Mouse (Mus musculus) liver, embryonic 11.5 days (tissue): ENCODE data around the gene Cerk. TPM values are rescaled to one million over a fixed set of nuclear protein-coding genes. Genes with fewer than 3 reads are reported as not detected.

Source experiments
- ATAC-seq: fragments of 200-750 bp; cut with Nextera tagmentation; replicated peaks from 2 replicates; pipeline ENCODE4 v1.8.0; 2017; ENCODE audit warnings: moderate number of reproducible peaks, mild to moderate bottlenecking, moderate TSS enrichment, moderate library complexity; ENCODE audit not compliant: low FRiP score
- DNase-seq: peaks from one replicate; pipeline ENCODE4 v3.0.0-alpha.2; 2017; ENCODE audit warnings: low spot score
- H3K27ac ChIP-seq: fragments of 300-500 bp; sonication (generic); 2 replicates; pipeline ENCODE4 v1.5.1; 2014; ENCODE audit warnings: mild to moderate bottlenecking, low read depth, low read length, control low read depth
- H3K27me3 ChIP-seq: fragments of 300-500 bp; sonication (generic); replicated peaks from 2 replicates; pipeline ENCODE4 v1.6.1; 2014; ENCODE audit warnings: low read length, mixed read lengths; ENCODE audit not compliant: control insufficient read depth, insufficient read depth
- H3K36me3 ChIP-seq: fragments of 300-500 bp; sonication (generic); 2 replicates; pipeline ENCODE4 v1.6.1; 2014; ENCODE audit warnings: mild to moderate bottlenecking, low read length, moderate library complexity, mixed read lengths; ENCODE audit not compliant: control insufficient read depth, insufficient read depth
- H3K4me1 ChIP-seq: fragments of 300-500 bp; sonication (generic); replicated peaks from 2 replicates; pipeline ENCODE4 v1.6.1; 2014; ENCODE audit warnings: low read length, mixed read lengths; ENCODE audit not compliant: control insufficient read depth, insufficient read depth
- H3K4me2 ChIP-seq: fragments of 300-500 bp; sonication (generic); 2 replicates; pipeline ENCODE4 v1.6.1; 2014; ENCODE audit warnings: mild to moderate bottlenecking, control low read depth, moderate library complexity
- H3K4me3 ChIP-seq: fragments of 300-500 bp; sonication (generic); 2 replicates; pipeline ENCODE4 v1.5.1; 2014; ENCODE audit warnings: low read depth, low read length, control low read depth
- H3K9ac ChIP-seq: fragments of 300-500 bp; sonication (generic); 2 replicates; pipeline ENCODE4 v1.6.1; 2014; ENCODE audit warnings: low read depth, low read length, control low read depth
- H3K9me3 ChIP-seq: fragments of 300-500 bp; sonication (generic); 2 replicates; pipeline ENCODE4 v1.6.1; 2016; ENCODE audit warnings: low read length, inconsistent platforms, mixed read lengths; ENCODE audit not compliant: control insufficient read depth
- WGBS: fragments of 180-500 bp; shearing (Covaris S2); extraction: QIAGEN DNeasy Blood & Tissue Kit; methylation state at CpG from one replicate; pipeline ENCODE4 v1.1.7; 2014; 5-methylcytosine and 5-hydroxymethylcytosine counted together
- polyA plus RNA-seq: library from polyadenylated mRNA; unstranded; fragments of >200 nt; fragmentation: Nextera tagmentation; extraction: Ambion mirVana; gene quantifications from 2 replicates; pipeline ENCODE4 v1.2.1, GENCODE M21; 2014

Gene Cerk
- polyA plus RNA-seq, 1 experiment from 2014 or later: 8.5 TPM

GRCm38 (mm10) chr15:86153481-86153960 lies 32.4 kb downstream of the Cerk start:
- DNase-seq (no peak), ATAC-seq (no peak)
- no peak overlapping the region for H3K4me2 ChIP-seq
- peaks cover 12% of the 10 kb centered on the region; the same call in 1 of the 2 replicates for H3K36me3 ChIP-seq
- no peaks in the 10 kb centered on the region for H3K9me3 ChIP-seq
- no peaks in the 10 kb centered on the region for H3K27me3 ChIP-seq
- H3K4me1 ChIP-seq: no peaks in the 10 kb centered on the region
- H3K9ac ChIP-seq: no peak overlapping the region
- 84% methylated on average over 12 of the region's 12 CpGs for WGBS
- H3K27ac ChIP-seq: no peak overlapping the region
- H3K4me3 ChIP-seq: no peak overlapping the region

DNA sequence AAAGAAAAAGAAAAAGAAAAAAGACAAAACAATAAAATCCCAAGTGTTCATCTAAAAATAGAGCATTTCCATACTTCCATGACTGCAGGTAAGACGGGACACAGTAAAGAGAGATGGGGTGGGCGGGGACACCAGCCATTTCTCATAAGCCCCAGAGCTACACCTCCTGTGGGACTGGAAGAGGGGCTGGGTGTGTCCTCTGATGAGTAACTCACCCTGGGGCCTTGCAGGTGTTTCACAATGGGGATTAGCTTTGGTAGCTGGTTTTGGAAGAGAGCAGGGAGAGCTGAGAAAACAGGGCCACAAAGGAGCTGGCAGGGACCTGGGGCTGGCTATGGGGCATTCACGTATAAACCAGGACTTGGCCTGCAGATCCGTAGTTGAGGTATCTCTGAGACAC lies 35.3 kb downstream of the Cerk start:
- H3K36me3 ChIP-seq: peaks cover 12% of the 10 kb centered on the region; the same call in 1 of the 2 replicates
- no peak overlapping the region for H3K9ac ChIP-seq
- H3K27ac ChIP-seq: no peak overlapping the region
- H3K4me2 ChIP-seq: no peak overlapping the region
- no peaks in the 10 kb centered on the region for H3K27me3 ChIP-seq
- DNase-seq: no peak
- 72% methylated on average over 4 of the region's 4 CpGs for WGBS
- H3K9me3 ChIP-seq: no peaks in the 10 kb centered on the region
- H3K4me3 ChIP-seq: no peak overlapping the region
- no peak for ATAC-seq
- H3K4me1 ChIP-seq: no peaks in the 10 kb centered on the region

- Histone ChIP-seq H3K4me1 (no peaks in the 10 kb centered on the region), H3K9me3 (no peaks in the 10 kb centered on the region), H3K27ac (no peak overlapping the region), H3K4me3 (no peak overlapping the region), H3K4me2 (no peak overlapping the region), H3K36me3 (0 out of 2 replicates have a peak, but pooled peaks cover 3% of the 10 kb centered on the region), H3K9ac (no peak overlapping the region), H3K27me3 (no peaks in the 10 kb centered on the region)
- ATAC-seq (no peak), DNase-seq (no peak)
- 84% methylated on average over 8 of the region's 8 CpGs for WGBS
Measured at GRCm38 (mm10) chr15:86146922-86147321, 39.0 kb downstream of the Cerk start.

DNA sequence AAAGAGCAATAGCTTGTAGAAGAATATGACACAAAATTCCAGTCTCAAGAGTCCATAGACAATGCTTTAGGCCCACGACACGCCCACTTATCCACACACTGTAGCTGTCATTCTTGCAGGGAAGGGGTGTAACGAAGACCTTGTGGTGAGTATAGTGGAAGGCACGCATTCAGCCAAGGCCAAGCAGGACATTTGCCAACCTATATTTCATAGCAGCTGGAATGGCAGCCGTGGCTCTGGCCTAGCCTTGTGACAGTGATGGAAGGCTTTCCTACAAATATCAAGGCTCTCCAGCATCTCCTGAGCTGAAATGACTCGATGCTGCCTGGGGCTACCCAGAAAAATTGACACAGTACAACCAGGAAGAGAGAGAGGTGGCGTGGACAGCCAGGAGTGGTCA lies 40.9 kb downstream of the Cerk start:
- no peaks in the 10 kb centered on the region for H3K27me3 ChIP-seq
- no peak overlapping the region for H3K9ac ChIP-seq
- H3K36me3 ChIP-seq: peaks cover 8% of the 10 kb centered on the region; the same call in 1 of the 2 replicates
- DNase-seq: no peak
- no peak for ATAC-seq
- H3K4me2 ChIP-seq: no peak overlapping the region
- H3K4me3 ChIP-seq: no peak overlapping the region
- WGBS: 79% methylated on average over 7 of the region's 7 CpGs
- no peak overlapping the region for H3K27ac ChIP-seq
- no peaks in the 10 kb centered on the region for H3K9me3 ChIP-seq
- H3K4me1 ChIP-seq: no peaks in the 10 kb centered on the region

- Histone ChIP-seq H3K27ac (no peak overlapping the region), H3K4me2 (no peak overlapping the region), H3K36me3 (peaks cover 8% of the 10 kb centered on the region; the same call in 1 of the 2 replicates), H3K9me3 (no peaks in the 10 kb centered on the region), H3K27me3 (no peaks in the 10 kb centered on the region), H3K4me3 (no peak overlapping the region), H3K4me1 (no peaks in the 10 kb centered on the region), H3K9ac (no peak overlapping the region)
- 74% methylated on average over 7 of the region's 7 CpGs for WGBS
- no peak for DNase-seq
- ATAC-seq: no peak
Measured at GRCm38 (mm10) chr15:86144577-86144976, 41.4 kb downstream of the Cerk start.

DNA sequence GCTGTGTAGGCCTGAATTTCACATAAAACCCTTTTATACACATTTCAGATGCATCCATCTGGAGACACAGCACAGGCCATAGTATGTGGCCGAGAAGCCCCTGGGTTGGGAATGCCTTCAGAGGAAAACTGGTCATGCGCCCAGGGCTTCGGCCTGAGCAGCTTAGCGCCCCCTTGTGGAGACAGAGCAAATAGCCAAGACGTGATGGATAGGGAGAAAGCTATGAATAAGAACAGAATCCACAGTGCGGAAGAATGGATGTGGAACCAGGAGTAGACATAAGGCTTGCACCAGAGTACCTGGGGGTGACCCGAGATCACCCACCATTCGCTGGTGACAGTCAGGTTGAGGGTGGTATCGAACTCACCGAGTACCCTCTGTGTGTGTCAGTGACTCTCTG lies 45.6 kb downstream of the Cerk start:
- Histone ChIP-seq H3K27ac (no peak overlapping the region), H3K4me1 (no peaks in the 10 kb centered on the region), H3K9me3 (no peaks in the 10 kb centered on the region), H3K4me3 (no peak overlapping the region), H3K4me2 (no peak overlapping the region), H3K9ac (no peak overlapping the region), H3K27me3 (no peaks in the 10 kb centered on the region), H3K36me3 (peaks cover 10% of the 10 kb centered on the region)
- ATAC-seq: no peak
- DNase-seq: no peak
- 35% methylated on average over 10 of the region's 10 CpGs for WGBS

GRCm38 (mm10) chr15:86137638-86138037 lies 48.3 kb downstream of the Cerk start:
- Histone ChIP-seq H3K4me1 (no peaks in the 10 kb centered on the region), H3K9me3 (no peaks in the 10 kb centered on the region), H3K27me3 (no peaks in the 10 kb centered on the region), H3K4me2 (no peak overlapping the region), H3K9ac (no peak overlapping the region), H3K27ac (no peak overlapping the region), H3K36me3 (peaks cover 10% of the 10 kb centered on the region), H3K4me3 (no peak overlapping the region)
- DNase-seq (no peak), ATAC-seq (0 out of 2 replicates have a peak, but pooled peaks have one; percentile 13)
- 43% methylated on average over 4 of the region's 4 CpGs for WGBS

DNA sequence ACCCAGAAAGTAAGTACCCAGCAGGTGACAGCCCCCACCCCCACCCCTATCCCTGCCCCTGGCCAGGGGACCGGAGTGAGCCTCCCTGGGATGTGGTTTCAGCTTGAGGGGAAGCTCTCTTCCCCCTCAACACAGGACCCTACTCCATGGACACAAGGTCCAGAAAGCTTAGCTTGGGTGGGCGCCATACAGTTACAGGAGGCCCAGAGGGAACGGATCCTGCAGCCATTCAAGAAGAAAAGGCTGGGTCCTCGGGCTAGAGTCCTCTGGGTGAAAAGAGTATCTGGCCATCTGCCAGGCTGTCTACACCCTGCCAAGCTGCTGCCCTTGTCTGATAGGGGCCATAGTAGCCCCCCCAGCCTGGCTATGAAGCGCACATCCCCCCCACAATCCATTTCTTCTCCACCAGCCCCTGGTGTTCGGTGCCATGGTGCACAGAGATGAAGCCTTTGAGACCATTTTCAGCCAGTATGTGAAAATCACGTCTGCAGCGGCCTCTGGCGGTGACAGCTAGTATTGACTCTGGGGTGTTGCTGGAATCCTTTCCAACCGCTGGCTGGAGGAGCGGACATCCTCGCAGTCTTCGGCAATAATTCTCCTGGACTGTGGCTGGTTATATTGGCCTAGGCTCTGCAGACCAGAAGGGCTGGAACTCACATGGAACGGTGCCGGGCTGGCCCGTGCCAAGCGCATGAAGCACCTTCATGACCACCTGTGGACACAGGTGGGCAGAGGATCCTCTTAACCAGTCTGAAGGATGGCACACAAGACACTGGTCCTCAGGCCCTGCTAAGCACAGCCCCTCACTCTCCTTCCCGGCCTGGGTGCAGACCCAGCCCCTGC lies 50.8 kb downstream of the Cerk start:
- Histone ChIP-seq H3K9ac (no peak overlapping the region), H3K36me3 (peaks cover 7% of the 10 kb centered on the region), H3K4me2 (no peak overlapping the region), H3K27ac (no peak overlapping the region), H3K9me3 (no peaks in the 10 kb centered on the region), H3K27me3 (no peaks in the 10 kb centered on the region), H3K4me1 (no peaks in the 10 kb centered on the region), H3K4me3 (no peak overlapping the region)
- peak; percentile 28; the same call in 1 of the 2 replicates for ATAC-seq
- 51% methylated on average over 18 of the region's 18 CpGs for WGBS
- peak; percentile 83 for DNase-seq

DNA sequence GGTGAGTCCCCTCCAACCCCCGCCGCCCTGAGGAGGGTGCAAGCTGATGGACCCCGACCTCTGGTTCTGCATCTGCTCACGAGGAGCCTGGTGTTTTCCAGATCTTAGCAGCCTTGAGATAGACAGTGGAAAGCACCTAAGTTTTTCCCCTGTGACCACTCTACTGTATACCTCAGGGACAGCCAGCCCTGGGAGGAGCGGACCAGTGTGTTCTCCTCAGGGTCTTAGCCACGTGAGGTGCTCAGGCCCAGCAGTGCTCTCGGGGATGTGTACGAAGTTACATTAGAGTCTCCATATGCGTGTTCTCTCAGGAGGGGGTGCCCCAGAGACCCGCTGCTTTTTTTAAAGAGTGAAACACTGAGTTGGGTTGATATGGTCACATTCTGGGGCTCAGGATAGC lies 55.3 kb downstream of the Cerk start:
- H3K36me3 ChIP-seq: peaks cover 15% of the 10 kb centered on the region; the same call in 1 of the 2 replicates
- H3K4me3 ChIP-seq: no peak overlapping the region
- no peaks in the 10 kb centered on the region for H3K9me3 ChIP-seq
- H3K27me3 ChIP-seq: no peaks in the 10 kb centered on the region
- 93% methylated on average over 10 of the region's 10 CpGs for WGBS
- H3K4me1 ChIP-seq: no peaks in the 10 kb centered on the region
- H3K4me2 ChIP-seq: no peak overlapping the region
- no peak overlapping the region for H3K9ac ChIP-seq
- no peak for ATAC-seq
- H3K27ac ChIP-seq: no peak overlapping the region
- DNase-seq: no peak
